Mouse (Mus musculus): Measurements from ENCODE around the gene Hsdl2. TPM values are rescaled to one million over a fixed set of nuclear protein-coding genes. Genes with fewer than 3 reads are reported as not detected.

The Hsdl2 gene
- total RNA-seq, 2 experiments from 2014 or later, result 64.9 to 67.0 TPM

GRCm38 (mm10) chr4:59666550-59667317 lies 85.4 kb downstream of the Hsdl2 start:
- no peak for DNase-seq (ENCODE audit: low spot score in 2 of 2)

GRCm38 (mm10) chr4:59668050-59668449 lies 86.7 kb downstream of the Hsdl2 start:
- no peak for DNase-seq (ENCODE audit: low spot score in 2 of 2)

Other genes starting within 250 kb of the Hsdl2 start
- 10 to 100 TPM in 1 of 2 experiments, 1 to 10 TPM in 1; 9.7 to 10.8 TPM for gene Susd1, start 142.9 kb upstream of the Hsdl2 start, total RNA-seq (2021)
- 100 to 1,000 TPM; 147 to 163 TPM for gene Ptbp3, start 32.2 kb upstream of the Hsdl2 start, total RNA-seq (2021)
- gene E130308A19Rik, start 44.6 kb downstream of the Hsdl2 start, total RNA-seq (2021), result 10 to 100 TPM; 27.4 to 32.9 TPM
- 10 to 100 TPM; 21.8 to 24.1 TPM for gene Inip, start 220.0 kb downstream of the Hsdl2 start, total RNA-seq (2021)
- gene Snx30, start 224.3 kb downstream of the Hsdl2 start, total RNA-seq (2021), result 10 to 100 TPM; 13.2 to 14.0 TPM

Data from adrenal gland, postnatal 4 days (tissue).